Mouse (Mus musculus) frontal cortex, postnatal 14 days (tissue): ENCODE data around the gene Krtap3-1.
A peak's percentile ranks its signal among the peaks of the same experiment; 100 is the strongest.
"Not testable (repeated sequence)": the region's sequence is repeated elsewhere in the genome, so short reads cannot be mapped to it uniquely, and the experiment has no call there.

Experiments
- DNase-seq, 2 experiments: peaks; one replicate each; pipeline ENCODE4 v3.0.0; 2022; ENCODE audit warnings: low spot score in 2 of 2

The Krtap3-1 gene

DNA sequence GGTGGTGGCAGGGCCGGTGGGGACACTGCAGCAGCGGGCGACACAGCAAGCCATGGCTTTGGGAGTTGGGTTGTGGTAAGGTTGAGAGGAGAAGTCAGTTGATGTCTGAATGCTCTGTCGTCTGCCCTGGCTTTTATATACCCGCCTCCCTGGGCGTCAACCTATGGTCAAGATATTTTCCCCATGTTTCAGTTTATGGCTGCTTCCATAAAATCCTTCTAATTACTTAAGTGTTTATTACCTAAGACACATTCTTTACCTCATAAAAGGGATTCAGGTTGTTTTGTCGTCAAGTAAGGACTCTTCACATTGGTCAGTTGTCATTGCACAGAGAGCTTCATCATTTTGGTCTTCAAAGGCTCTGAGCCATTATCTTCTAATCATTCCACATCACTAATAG, at the start of gene Krtap3-1:
Gene Krtap3-1 (minus strand): TSS at position 101 of the 400 bp plus-strand sequence.
- DNase-seq = no peak

- no peak for DNase-seq
Observed at GRCm38 (mm10) chr11:99614796-99615363, 48.5 kb upstream of the Krtap3-1 start, which contains the start of gene Krtap2-4. Krtap2-4 (minus strand) TSS chr11:99614846.

- not testable (repeated sequence) for DNase-seq
Observed at GRCm38 (mm10) chr11:99610089-99610488, 43.7 kb upstream of the Krtap3-1 start, which contains the start of gene Gm11937. Gm11937 (minus strand) TSS chr11:99610189.

DNA sequence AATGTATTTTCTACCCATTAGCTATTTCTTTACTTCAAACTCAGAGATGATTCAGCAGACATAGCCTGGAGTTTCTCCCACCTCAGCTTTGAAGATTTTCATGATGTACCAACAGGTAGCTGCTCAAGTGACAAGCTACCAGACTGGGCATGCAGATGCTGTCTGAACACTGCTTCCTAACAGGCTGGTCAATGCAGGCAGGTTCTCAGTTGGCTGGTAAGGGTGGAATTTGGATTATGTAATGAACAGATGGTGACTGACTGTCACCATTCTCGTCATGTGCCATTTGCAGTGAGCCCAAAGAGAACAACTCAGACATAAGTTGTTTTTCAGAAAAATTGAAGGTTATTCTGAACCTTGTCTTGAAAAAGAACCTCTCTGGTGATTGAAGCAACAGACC, 42.7 kb upstream of the Krtap3-1 start:
- peak; percentile 5 to 10 for DNase-seq

- not testable (repeated sequence) for DNase-seq
Observed at GRCm38 (mm10) chr11:99603208-99603607, 36.8 kb upstream of the Krtap3-1 start, which contains the start of gene Gm11938. Gm11938 (minus strand) TSS chr11:99603308.

DNA sequence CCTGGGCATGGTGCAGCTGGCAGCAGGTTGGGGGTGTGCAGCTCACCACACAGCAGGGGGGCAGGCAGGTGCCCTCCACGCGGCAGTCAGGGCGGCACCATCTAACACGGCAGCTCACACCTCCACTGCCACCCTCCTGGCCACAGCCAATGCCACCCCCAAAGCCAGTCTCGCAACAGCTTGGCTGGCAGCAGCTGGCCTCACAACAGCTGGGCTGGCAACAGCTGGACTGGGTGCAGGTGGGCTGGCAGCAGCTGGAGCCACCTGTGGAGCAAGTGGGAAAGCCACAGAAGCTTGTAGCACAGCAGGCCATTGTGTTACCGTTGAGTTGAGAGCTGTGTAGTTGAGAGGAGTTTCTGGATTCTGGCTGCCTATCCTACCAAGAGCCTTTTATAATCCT, 31.3 kb upstream of the Krtap3-1 start, which contains the start of gene Krtap9-3:
Gene Krtap9-3 (minus strand): TSS at position 364 of the 400 bp plus-strand sequence.
- not testable (repeated sequence) for DNase-seq

- no peak for DNase-seq
Observed at GRCm38 (mm10) chr11:99590981-99591380, 24.6 kb upstream of the Krtap3-1 start, which contains the start of gene Krtap1-3. Krtap1-3 (minus strand) TSS chr11:99591339.

GRCm38 (mm10) chr11:99585096-99585495, 18.7 kb upstream of the Krtap3-1 start:
- DNase-seq = no peak

DNA sequence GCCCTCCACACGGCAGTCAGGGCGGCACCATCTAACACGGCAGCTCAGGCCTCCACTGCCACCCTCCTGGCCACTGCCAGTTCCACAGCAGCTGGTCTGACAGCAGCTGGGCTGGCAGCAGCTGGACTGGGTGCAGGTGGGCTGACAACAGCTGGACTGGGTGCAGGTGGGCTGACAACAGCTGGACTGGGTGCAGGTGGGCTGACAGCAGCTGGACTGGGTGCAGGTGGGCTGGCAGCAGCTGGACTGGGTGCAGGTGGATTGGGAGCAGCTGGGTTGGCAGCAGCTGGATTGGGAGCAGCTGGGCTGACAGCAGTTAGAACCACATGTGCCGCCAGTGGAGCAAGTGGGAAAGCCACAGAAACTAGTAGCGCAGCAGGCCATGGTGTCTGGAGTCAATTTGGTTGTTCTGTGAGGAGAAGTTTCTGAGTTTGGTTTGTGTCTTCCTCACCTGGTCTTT, 16.8 kb upstream of the Krtap3-1 start, which contains the start of gene Krtap1-4:
Gene Krtap1-4 (minus strand): TSS at position 410 of the 460 bp plus-strand sequence.
- no peak for DNase-seq

- DNase-seq = no peak
Observed at GRCm38 (mm10) chr11:99581564-99581963, 15.1 kb upstream of the Krtap3-1 start.

DNA sequence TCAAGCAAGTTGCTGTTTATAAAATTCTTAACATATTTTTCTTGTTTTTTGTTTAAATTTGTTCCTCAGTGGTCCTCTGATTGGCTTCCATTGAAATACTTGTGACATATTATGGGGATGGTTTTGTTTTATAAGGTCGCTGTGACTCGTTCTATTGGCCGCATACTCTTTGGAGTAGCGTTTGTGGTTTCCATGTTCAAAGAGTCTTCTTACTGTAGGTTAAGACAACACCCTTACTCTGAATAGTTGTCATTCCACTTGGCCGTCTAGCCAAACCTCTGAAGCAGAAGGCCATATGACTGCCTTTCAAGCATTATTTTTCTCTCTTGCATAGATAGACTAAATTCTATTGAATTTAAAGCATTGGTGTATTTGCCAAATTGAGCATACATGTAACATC, 14.6 kb upstream of the Krtap3-1 start:
- DNase-seq = no peak

DNA sequence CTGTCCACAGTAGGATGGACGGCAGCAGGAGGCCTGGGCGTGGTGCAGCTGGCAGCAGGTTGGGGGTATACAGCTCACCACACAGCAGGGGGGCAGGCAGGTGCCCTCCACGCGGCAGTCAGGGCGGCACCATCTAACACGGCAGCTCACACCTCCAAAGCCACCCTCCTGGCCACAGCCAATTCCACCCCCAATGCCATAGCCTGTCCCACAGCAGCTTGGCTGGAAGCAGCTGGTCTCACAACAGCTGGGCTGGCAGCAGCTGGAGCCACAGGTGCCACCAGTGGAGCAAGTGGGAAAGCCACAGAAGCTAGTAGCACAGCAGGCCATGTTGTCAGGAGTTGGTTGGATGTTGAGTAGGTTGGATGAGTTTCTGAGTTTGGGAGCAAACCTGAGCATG, 14.2 kb upstream of the Krtap3-1 start, which contains the start of gene Krtap1-5:
Gene Krtap1-5 (minus strand): TSS at position 381 of the 400 bp plus-strand sequence.
- no peak for DNase-seq

DNA sequence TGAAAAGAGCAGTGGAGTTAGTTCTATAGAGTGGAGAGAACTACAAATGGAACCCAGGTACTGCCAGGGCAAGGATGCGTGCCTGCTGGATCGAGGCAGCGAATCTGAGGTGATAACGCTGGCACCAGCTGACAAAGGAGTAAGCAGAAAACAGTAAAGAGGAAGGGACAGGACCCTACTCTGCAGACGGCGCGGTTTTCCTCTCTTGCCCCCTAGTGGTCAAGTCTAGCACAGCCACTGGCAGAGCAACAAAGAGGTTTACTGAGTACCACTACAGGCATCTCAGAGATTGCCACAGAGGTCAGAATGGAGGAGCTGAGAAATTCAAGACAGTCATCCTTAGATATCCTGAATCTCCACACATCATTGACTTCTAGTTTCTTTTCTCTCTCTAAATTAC, 7.7 kb upstream of the Krtap3-1 start:
- DNase-seq = peak; percentile 18 to 63

- DNase-seq = no peak
Observed at GRCm38 (mm10) chr11:99573164-99573563, 6.7 kb upstream of the Krtap3-1 start.

DNA sequence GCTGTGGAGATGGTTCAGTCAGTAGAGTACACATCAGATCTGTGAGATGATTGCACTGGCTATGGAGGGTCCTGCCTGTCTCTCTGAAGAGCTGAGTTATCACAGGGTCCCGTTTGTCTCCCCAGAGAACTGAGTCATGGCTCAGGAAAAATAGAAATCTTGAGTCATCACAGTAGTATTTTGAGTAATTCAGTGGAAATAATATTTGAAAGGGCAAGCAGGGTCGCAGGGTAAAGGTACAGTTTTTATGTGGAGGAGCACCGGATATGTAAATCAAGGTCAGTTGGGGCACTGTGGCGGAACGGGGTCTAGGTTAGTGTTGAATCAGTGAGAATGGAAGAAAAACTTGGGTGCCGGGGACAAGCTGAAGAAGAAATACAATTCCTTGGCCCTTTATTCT, 3.9 kb downstream of the Krtap3-1 start:
- no peak for DNase-seq

- no peak for DNase-seq
Observed at GRCm38 (mm10) chr11:99559366-99559765, 7.1 kb downstream of the Krtap3-1 start, which contains the start of gene Gm11939. Gm11939 (minus strand) TSS chr11:99559466.

- no peak for DNase-seq
Observed at GRCm38 (mm10) chr11:99557976-99558745, 8.3 kb downstream of the Krtap3-1 start.

GRCm38 (mm10) chr11:99556753-99557152, 9.7 kb downstream of the Krtap3-1 start, which contains the start of gene Krtap3-2:
Krtap3-2 (minus strand) TSS chr11:99556853.
- no peak for DNase-seq

DNA sequence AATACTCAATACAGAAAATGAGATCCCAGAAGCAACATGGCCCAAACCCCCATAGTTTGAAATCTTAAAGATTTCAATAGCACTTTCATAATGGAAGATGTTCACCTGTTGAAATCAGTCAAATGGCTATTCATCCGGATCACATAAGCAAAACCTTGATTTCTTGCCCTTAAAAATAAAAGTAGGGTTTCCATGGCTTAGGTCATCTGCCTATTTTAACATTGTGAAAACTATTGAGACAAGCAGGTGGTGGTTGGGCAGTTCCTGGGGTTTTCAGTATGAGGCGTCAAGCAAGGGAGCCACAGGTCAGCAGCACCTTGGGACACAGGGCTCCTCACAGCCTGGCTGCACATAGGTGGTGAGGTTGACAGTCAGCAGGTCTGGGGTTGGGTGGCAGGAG, 10.2 kb downstream of the Krtap3-1 start:
- DNase-seq = no peak

DNA sequence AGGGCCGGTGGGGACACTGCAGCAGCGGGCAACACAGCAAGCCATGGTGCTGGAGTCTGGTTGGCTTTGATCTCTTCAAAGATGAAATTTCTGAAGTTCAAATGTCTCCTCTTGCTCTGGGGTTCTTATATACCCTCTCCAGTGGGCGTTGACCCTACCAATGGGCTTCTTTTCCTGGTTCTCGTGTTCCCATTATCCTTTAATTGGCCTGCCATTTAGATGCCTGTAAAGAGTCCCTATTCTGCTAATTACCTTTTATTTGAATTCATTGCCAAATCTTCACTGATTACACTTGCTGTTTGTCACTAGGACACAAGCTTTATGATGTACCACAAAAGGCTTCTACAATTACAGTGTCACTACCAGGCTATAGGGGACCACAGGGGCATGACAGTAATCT, 15.7 kb downstream of the Krtap3-1 start, which contains the start of gene Krtap3-3:
Gene Krtap3-3 (minus strand): TSS at position 101 of the 400 bp plus-strand sequence.
- no peak for DNase-seq

DNA sequence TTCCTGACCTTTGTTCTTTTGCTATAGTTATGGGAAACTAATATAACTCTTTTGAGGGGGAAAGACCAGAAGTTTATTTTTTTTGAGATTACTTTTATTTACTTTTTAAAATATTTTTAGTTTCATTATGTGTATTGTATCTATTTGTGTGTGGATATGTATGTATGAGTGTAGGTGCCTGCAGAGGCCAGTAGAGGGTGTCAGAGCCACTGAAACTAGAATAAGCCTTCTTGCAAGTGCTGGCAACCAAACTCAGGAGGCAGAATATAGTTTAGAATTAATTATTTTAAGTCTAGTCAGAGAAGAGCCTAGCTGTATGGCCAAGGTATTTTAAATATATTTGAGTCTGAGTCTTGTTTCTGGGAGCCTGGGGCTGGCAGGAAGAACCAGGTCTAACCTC, 18.5 kb downstream of the Krtap3-1 start:
- no peak for DNase-seq

DNA sequence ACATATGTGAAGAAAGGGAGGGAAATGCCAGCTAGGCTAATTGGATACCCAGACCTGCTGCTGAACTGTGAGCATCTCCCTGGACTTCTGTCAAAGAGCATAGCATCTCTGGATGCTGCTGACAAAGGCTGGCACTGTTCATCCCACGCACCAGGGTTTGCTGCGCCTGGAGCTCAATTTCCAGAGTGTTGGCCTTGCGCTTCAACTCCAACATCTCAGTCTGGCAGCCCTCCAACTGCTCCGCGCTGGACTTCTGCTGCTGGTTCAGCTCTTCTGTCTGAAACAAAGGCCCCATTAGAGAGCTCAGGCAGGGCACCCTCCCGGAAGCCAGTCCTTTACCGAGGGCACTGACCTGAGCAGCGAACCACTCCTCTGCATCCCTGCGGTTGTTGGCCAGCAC, 26.7 kb downstream of the Krtap3-1 start:
- DNase-seq = peak in 1 of 2 experiments; percentile 23
